17 mouse cellular contexts compared by ENCODE assay signal in the genomic region with DNA sequence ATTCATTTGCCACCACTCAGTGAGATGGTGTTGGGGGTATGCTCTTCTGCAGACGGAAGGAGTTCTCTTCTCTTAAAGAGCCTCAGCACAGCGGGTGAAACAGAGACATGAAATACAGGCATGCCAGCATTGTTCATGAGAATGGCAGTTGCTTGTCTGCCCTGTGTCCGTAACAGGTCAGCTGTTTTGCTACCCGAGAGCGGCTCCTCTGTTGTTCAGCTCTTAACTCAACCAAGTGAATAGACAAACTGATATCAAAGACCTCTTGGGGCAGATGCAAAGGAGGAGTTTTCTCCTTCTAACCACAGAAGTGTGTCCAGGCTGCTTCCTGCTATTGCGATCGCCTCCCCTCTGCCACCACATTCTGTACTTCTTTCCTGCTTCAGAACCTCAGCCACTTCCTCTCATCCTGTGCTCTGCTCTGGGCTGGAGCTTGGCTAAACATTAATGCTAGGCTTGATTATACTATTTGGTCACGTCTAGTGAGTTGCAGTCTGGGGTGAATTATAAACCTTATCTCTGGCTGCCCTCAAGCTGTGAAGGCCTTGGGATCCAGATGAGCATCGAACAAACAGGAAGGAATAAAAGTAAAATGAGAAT.
DNase-seq lines count a peak whose midpoint lies in the region; ATAC-seq and TF ChIP-seq lines count a peak whose summit lies in the region.
"Had no signal": no experiment of that assay in that cellular context is flagged by ENCODE, and none has a peak within 500 bp of the region (broad histone marks: within the 10 kb centered on the region; RNA-seq: fewer than 3 reads in every experiment).

No protein-coding gene starts in this region.

- no peaks in the 10 kb centered on the region for H3K4me1 ChIP-seq in lung, postnatal 0 days (ENCODE audit: insufficient read depth, low read depth, low read length)
- 0 out of 2 replicates have a peak, but pooled peaks cover 5% of the 10 kb centered on the region for H3K4me1 ChIP-seq in intestine, postnatal 0 days (replicated peaks; ENCODE audit: control insufficient read depth, insufficient read depth, low read length)
- H3K4me1 ChIP-seq in stomach, embryonic 16.5 days (ENCODE audit: control insufficient read depth, insufficient read depth, low read length), result no peaks in the 10 kb centered on the region
- no peaks in the 10 kb centered on the region for H3K4me1 ChIP-seq in hindbrain, embryonic 12.5 days
- H3K4me1 ChIP-seq in heart, embryonic 10.5 days, result no peaks in the 10 kb centered on the region
- H3K4me1 ChIP-seq: embryonic facial prominence, embryonic 15.5 days; limb, embryonic 13.5 days had no signal

- H3K4me3 ChIP-seq in lung, postnatal 0 days (ENCODE audit: low read depth, low read length), result no peak overlapping the region
- no peak overlapping the region for H3K4me3 ChIP-seq in intestine, postnatal 0 days (ENCODE audit: low read depth, low read length)
- H3K4me3 ChIP-seq in stomach, embryonic 16.5 days (replicated peaks; ENCODE audit: low read length), result no peak overlapping the region
- H3K4me3 ChIP-seq in hindbrain, embryonic 12.5 days, result no peak overlapping the region
- H3K4me3 ChIP-seq in heart, embryonic 10.5 days, result no peak overlapping the region
- H3K4me3 ChIP-seq: embryonic facial prominence, embryonic 15.5 days; forebrain, embryonic 13.5 days; heart, embryonic 12.5 days; hindbrain, embryonic 10.5 days; limb, embryonic 13.5 days; neural tube, embryonic 13.5 days had no signal

- TF ChIP-seq EP300 in lung, postnatal 0 days (IDR thresholded peaks at IDR 0.05), result 0 out of 2 replicates have a peak, but pooled peaks have one; percentile 28

- H3K27ac ChIP-seq in lung, postnatal 0 days (ENCODE audit: low read length), result no peak overlapping the region
- H3K27ac ChIP-seq in intestine, postnatal 0 days (ENCODE audit: low read depth, low read length), result peak overlapping the region; percentile 50
- no peak overlapping the region for H3K27ac ChIP-seq in stomach, embryonic 16.5 days (ENCODE audit: low read length)
- H3K27ac ChIP-seq in hindbrain, embryonic 12.5 days, result no peak overlapping the region
- H3K27ac ChIP-seq in heart, embryonic 10.5 days, result no peak overlapping the region
- H3K27ac ChIP-seq: embryonic facial prominence, embryonic 15.5 days; forebrain, embryonic 13.5 days; hindbrain, embryonic 10.5 days; limb, embryonic 13.5 days; neural tube, embryonic 13.5 days had no signal

- 37% methylated on average over 9 of the region's 9 CpGs for WGBS in lung, postnatal 0 days
- WGBS in intestine, postnatal 0 days, result 29% methylated on average over 9 of the region's 9 CpGs
- WGBS in stomach, embryonic 16.5 days, result 54% methylated on average over 9 of the region's 9 CpGs
- 59% methylated on average over 9 of the region's 9 CpGs for WGBS in hindbrain, embryonic 12.5 days
- 66% methylated on average over 9 of the region's 9 CpGs for WGBS in heart, embryonic 10.5 days

- DNase-seq in lung, postnatal 0 days (ENCODE audit: low spot score), result no peak
- no peak for DNase-seq in lung, postnatal 14 days
- DNase-seq in kidney, postnatal 36 days, result peak; percentile 32 to 47
- DNase-seq in frontal cortex, postnatal 36 days (ENCODE audit: low spot score in 2 of 2), result no peak
- DNase-seq in heart, embryonic 10.5 days (ENCODE audit: low spot score), result no peak
- DNase-seq: layer of hippocampus, postnatal 36 days; lung, postnatal 4 days had no signal

- no peak for TF ChIP-seq CTCF in lung, postnatal 0 days (IDR thresholded peaks at IDR 0.05)
- no peak for TF ChIP-seq CTCF in intestine, postnatal 0 days (IDR thresholded peaks at IDR 0.05; ENCODE audit: low read depth)

- H3K9ac ChIP-seq in lung, postnatal 0 days (replicated peaks; ENCODE audit: low read depth), result no peak overlapping the region
- H3K9ac ChIP-seq in intestine, postnatal 0 days (ENCODE audit: low read depth, low read length), result no peak overlapping the region
- no peak overlapping the region for H3K9ac ChIP-seq in stomach, embryonic 16.5 days (ENCODE audit: low read length)
- no peak overlapping the region for H3K9ac ChIP-seq in hindbrain, embryonic 12.5 days
- H3K9ac ChIP-seq: embryonic facial prominence, embryonic 15.5 days; forebrain, embryonic 13.5 days; heart, embryonic 12.5 days; limb, embryonic 13.5 days; neural tube, embryonic 13.5 days had no signal

- H3K27me3 ChIP-seq in lung, postnatal 0 days (replicated peaks; ENCODE audit: insufficient read depth, low read length), result no peaks in the 10 kb centered on the region
- H3K27me3 ChIP-seq in intestine, postnatal 0 days (replicated peaks; ENCODE audit: control insufficient read depth, insufficient read depth, low read length), result no peaks in the 10 kb centered on the region
- no peaks in the 10 kb centered on the region for H3K27me3 ChIP-seq in stomach, embryonic 16.5 days (ENCODE audit: control insufficient read depth, insufficient read depth, low read length)
- H3K27me3 ChIP-seq in hindbrain, embryonic 12.5 days, result no peaks in the 10 kb centered on the region; the same call in 1 of the 2 replicates
- H3K27me3 ChIP-seq in heart, embryonic 10.5 days (ENCODE audit: insufficient read depth, poor library complexity, severe bottlenecking), result no peaks in the 10 kb centered on the region
- H3K27me3 ChIP-seq: embryonic facial prominence, embryonic 15.5 days; forebrain, embryonic 13.5 days; heart, embryonic 12.5 days; limb, embryonic 13.5 days; neural tube, embryonic 13.5 days had no signal

- no peaks in the 10 kb centered on the region for H3K36me3 ChIP-seq in lung, postnatal 0 days (ENCODE audit: insufficient read depth, low read length)
- H3K36me3 ChIP-seq in intestine, postnatal 0 days (ENCODE audit: control insufficient read depth, insufficient read depth), result no peaks in the 10 kb centered on the region
- no peaks in the 10 kb centered on the region for H3K36me3 ChIP-seq in stomach, embryonic 16.5 days (ENCODE audit: control insufficient read depth, insufficient read depth, low read length)
- no peaks in the 10 kb centered on the region for H3K36me3 ChIP-seq in hindbrain, embryonic 12.5 days
- no peaks in the 10 kb centered on the region for H3K36me3 ChIP-seq in heart, embryonic 10.5 days
- H3K36me3 ChIP-seq: embryonic facial prominence, embryonic 15.5 days; G1E; heart, embryonic 12.5 days; hindbrain, embryonic 10.5 days; limb, embryonic 13.5 days; neural tube, embryonic 13.5 days had no signal

- no peak for ATAC-seq in lung, postnatal 0 days
- ATAC-seq in intestine, postnatal 0 days, result peak; percentile 79
- ATAC-seq in stomach, embryonic 16.5 days (ENCODE audit: insufficient read depth, low FRiP score), result peak; percentile 82; the same call in 1 of the 2 replicates
- ATAC-seq in hindbrain, embryonic 12.5 days (ENCODE audit: low FRiP score), result no peak
- ATAC-seq: forebrain, embryonic 13.5 days had no signal

- no peak overlapping the region for H3K4me2 ChIP-seq in lung, postnatal 0 days (replicated peaks; ENCODE audit: low read depth, low read length)
- peak overlapping the region; percentile 21; the same call in 1 of the 2 replicates for H3K4me2 ChIP-seq in intestine, postnatal 0 days (replicated peaks; ENCODE audit: low read depth)
- no peak overlapping the region for H3K4me2 ChIP-seq in stomach, embryonic 16.5 days (ENCODE audit: low read depth, low read length)
- H3K4me2 ChIP-seq in hindbrain, embryonic 12.5 days (replicated peaks), result no peak overlapping the region
- H3K4me2 ChIP-seq: embryonic facial prominence, embryonic 15.5 days; forebrain, embryonic 13.5 days; heart, embryonic 12.5 days; limb, embryonic 13.5 days; neural tube, embryonic 13.5 days had no signal

- H3K9me3 ChIP-seq in lung, postnatal 0 days (ENCODE audit: low read length), result no peaks in the 10 kb centered on the region
- no peaks in the 10 kb centered on the region for H3K9me3 ChIP-seq in intestine, postnatal 0 days (ENCODE audit: control insufficient read depth)
- H3K9me3 ChIP-seq in stomach, embryonic 16.5 days (replicated peaks; ENCODE audit: control insufficient read depth, low read length), result no peaks in the 10 kb centered on the region
- no peaks in the 10 kb centered on the region for H3K9me3 ChIP-seq in hindbrain, embryonic 12.5 days (replicated peaks)
- H3K9me3 ChIP-seq in heart, embryonic 10.5 days, result no peaks in the 10 kb centered on the region
- H3K9me3 ChIP-seq: embryonic facial prominence, embryonic 15.5 days; forebrain, embryonic 13.5 days; G1E; heart, embryonic 12.5 days; hindbrain, embryonic 10.5 days; limb, embryonic 13.5 days; neural tube, embryonic 13.5 days had no signal

Comparison
In these comparisons a context has a peak if more than half of its experiments do, and no peak if none do; other contexts are left out.
1. ATAC-seq: peak in intestine, postnatal 0 days (single experiment) and stomach, embryonic 16.5 days (single experiment); none in lung, postnatal 0 days (single experiment) and hindbrain, embryonic 12.5 days (single experiment).
2. DNase-seq: peak in kidney, postnatal 36 days (2 of 2); none in lung, postnatal 0 days (single experiment), lung, postnatal 14 days (single experiment), frontal cortex, postnatal 36 days (0 of 2) and heart, embryonic 10.5 days (single experiment).